Mouse (Mus musculus) midbrain, embryonic 11.5 days (tissue): ENCODE results near the gene Ccdc57. TPM values are rescaled to one million over a fixed set of nuclear protein-coding genes. Genes with fewer than 3 reads are reported as not detected.

Experiments used
- ATAC-seq: fragments of 200-750 bp; cut with Nextera tagmentation; 2 replicates; pipeline ENCODE4 v1.8.0; 2017; ENCODE audit warnings: moderate TSS enrichment, moderate library complexity; ENCODE audit not compliant: low FRiP score
- DNase-seq: peaks from one replicate; pipeline ENCODE4 v3.0.0; 2015; ENCODE audit warnings: low spot score; ENCODE audit errors: missing footprints
- H3K27ac ChIP-seq: fragments of 300-500 bp; sonication (generic); 2 replicates; pipeline ENCODE4 v1.5.1; 2014; ENCODE audit warnings: low read depth, low read length
- H3K27me3 ChIP-seq: fragments of 300-500 bp; sonication (generic); 2 replicates; pipeline ENCODE4 v1.6.1; 2014; ENCODE audit warnings: mild to moderate bottlenecking, low read length, moderate library complexity, mixed read lengths; ENCODE audit not compliant: control insufficient read depth, insufficient read depth
- H3K36me3 ChIP-seq: fragments of 300-500 bp; sonication (generic); 2 replicates; pipeline ENCODE4 v1.6.1; 2014; ENCODE audit warnings: mild to moderate bottlenecking, low read length, moderate library complexity, mixed read lengths; ENCODE audit not compliant: control insufficient read depth, insufficient read depth
- H3K4me1 ChIP-seq: fragments of 300-500 bp; sonication (generic); 2 replicates; pipeline ENCODE4 v1.6.1; 2014; ENCODE audit warnings: low read length; ENCODE audit not compliant: control insufficient read depth, insufficient read depth
- H3K4me2 ChIP-seq: fragments of 300-500 bp; sonication (generic); 2 replicates; pipeline ENCODE4 v1.6.1; 2014; ENCODE audit warnings: mild to moderate bottlenecking, moderate library complexity
- H3K4me3 ChIP-seq: fragments of 300-500 bp; sonication (generic); 2 replicates; pipeline ENCODE4 v1.5.1; 2014; ENCODE audit warnings: low read depth, low read length
- H3K9ac ChIP-seq: fragments of 300-500 bp; sonication (generic); 2 replicates; pipeline ENCODE4 v1.6.1; 2014; ENCODE audit warnings: low read length
- H3K9me3 ChIP-seq: fragments of 300-500 bp; sonication (generic); 2 replicates; pipeline ENCODE4 v1.6.1; 2016; ENCODE audit warnings: low read length; ENCODE audit not compliant: control insufficient read depth
- WGBS: fragments of 180-500 bp; shearing (Covaris S2); extraction: QIAGEN DNeasy Blood & Tissue Kit; methylation state at CpG from one replicate; pipeline ENCODE4 v1.1.7; 2014; 5-methylcytosine and 5-hydroxymethylcytosine counted together
- polyA plus RNA-seq: library from polyadenylated mRNA; unstranded; fragments of >200 nt; fragmentation: Nextera tagmentation; extraction: Ambion mirVana; gene quantifications from 2 replicates; pipeline ENCODE4 v1.2.1, GENCODE M21; 2014

Gene Ccdc57
- polyA plus RNA-seq, 1 experiment from 2014 or later, result 4.3 TPM

GRCm38 (mm10) chr11:120955701-120956100 lies 23.0 kb upstream of the Ccdc57 start:
- H3K4me1 ChIP-seq, result peaks cover 13% of the 10 kb centered on the region
- no peaks in the 10 kb centered on the region for H3K9me3 ChIP-seq
- H3K9ac ChIP-seq, result no peak overlapping the region
- no peak overlapping the region for H3K4me3 ChIP-seq
- no peak overlapping the region for H3K4me2 ChIP-seq
- H3K27ac ChIP-seq, result no peak overlapping the region
- peaks cover 10% of the 10 kb centered on the region; the same call in 1 of the 2 replicates for H3K36me3 ChIP-seq
- DNase-seq (no peak), ATAC-seq (no peak)
- 92% methylated on average over 8 of the region's 8 CpGs for WGBS
- H3K27me3 ChIP-seq, result no peaks in the 10 kb centered on the region

GRCm38 (mm10) chr11:120954936-120955335 lies 22.3 kb upstream of the Ccdc57 start:
- H3K36me3 ChIP-seq, result peaks cover 10% of the 10 kb centered on the region; the same call in 1 of the 2 replicates
- no peak overlapping the region for H3K27ac ChIP-seq
- H3K9ac ChIP-seq, result no peak overlapping the region
- ATAC-seq (no peak), DNase-seq (no peak)
- peaks cover 21% of the 10 kb centered on the region for H3K4me1 ChIP-seq
- H3K9me3 ChIP-seq, result no peaks in the 10 kb centered on the region
- peaks cover 2% of the 10 kb centered on the region; the same call in 1 of the 2 replicates for H3K27me3 ChIP-seq
- 86% methylated on average over 5 of the region's 5 CpGs for WGBS
- H3K4me3 ChIP-seq, result no peak overlapping the region
- no peak overlapping the region for H3K4me2 ChIP-seq

DNA sequence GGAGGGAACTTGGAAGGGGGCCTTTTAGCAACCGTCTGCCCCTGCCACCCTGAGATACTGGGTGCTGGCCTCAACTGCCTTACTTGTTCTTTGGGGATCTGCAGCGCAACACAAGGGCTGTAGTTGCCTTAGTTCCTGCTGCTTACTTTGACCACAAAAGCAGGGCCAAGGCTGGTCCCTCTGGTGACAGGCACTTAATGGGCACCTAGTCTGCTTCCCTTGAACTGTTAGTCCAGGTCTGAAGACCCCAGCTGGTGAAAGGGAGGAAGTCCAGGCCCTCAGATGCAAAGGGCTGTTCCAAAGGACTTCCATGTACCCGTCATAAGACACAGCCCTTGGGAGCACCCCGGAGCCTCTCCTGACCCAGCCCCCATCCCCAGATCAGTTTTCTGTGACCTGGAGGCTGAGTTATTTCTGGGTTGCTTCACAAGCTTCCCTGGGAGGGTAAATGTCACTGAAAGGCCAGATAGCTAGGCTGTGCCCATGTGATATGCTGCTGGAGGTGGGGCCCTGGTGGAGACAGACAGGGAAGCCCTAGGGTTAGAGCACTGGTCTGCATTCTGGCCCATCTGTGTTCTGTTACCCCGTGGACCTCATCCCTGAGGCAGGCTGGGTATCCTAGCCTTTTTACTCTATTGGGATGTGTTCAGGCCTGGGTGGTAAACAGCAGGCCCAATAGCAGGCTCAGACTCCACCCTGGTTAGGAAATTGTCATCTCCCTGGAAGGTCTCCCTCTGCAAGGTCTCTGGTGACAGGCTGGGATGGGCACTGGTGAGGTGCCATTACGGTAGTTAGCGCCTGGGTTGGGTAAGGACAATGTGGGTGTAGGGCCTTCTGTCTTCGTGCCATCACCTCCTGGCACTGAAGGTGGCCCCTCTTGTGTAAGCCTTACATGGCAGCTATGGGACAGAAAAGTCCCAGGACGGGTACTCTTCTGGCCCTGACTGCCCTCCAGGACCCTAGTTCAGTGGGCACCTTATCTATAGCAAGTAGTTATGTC lies 19.4 kb upstream of the Ccdc57 start:
- DNase-seq (no peak), ATAC-seq (no peak)
- Histone ChIP-seq H3K4me1 (peaks cover 30% of the 10 kb centered on the region), H3K27ac (no peak overlapping the region; the same call in 1 of the 2 replicates), H3K9me3 (no peaks in the 10 kb centered on the region), H3K27me3 (peaks cover 3% of the 10 kb centered on the region; the same call in 1 of the 2 replicates), H3K4me2 (peak overlapping the region; percentile 66), H3K9ac (peak overlapping the region; percentile 65; the same call in 1 of the 2 replicates), H3K36me3 (peaks cover 7% of the 10 kb centered on the region; the same call in 1 of the 2 replicates), H3K4me3 (peak overlapping the region; percentile 46)
- WGBS, result 84% methylated on average over 9 of the region's 9 CpGs

- Histone ChIP-seq H3K4me2 (peak overlapping the region; percentile 66), H3K27ac (peak overlapping the region; percentile 20; the same call in 1 of the 2 replicates), H3K27me3 (peaks cover 3% of the 10 kb centered on the region; the same call in 1 of the 2 replicates), H3K36me3 (peaks cover 6% of the 10 kb centered on the region; the same call in 1 of the 2 replicates), H3K9me3 (no peaks in the 10 kb centered on the region), H3K4me3 (peak overlapping the region; percentile 46), H3K4me1 (peaks cover 30% of the 10 kb centered on the region), H3K9ac (peak overlapping the region; percentile 65)
- 18% methylated on average over 8 of the region's 8 CpGs for WGBS
- ATAC-seq (peak; percentile 3; the same call in 1 of the 2 replicates), DNase-seq (no peak)
Observed at GRCm38 (mm10) chr11:120951237-120951636, 18.6 kb upstream of the Ccdc57 start.

- no peaks in the 10 kb centered on the region for H3K9me3 ChIP-seq
- peaks cover 30% of the 10 kb centered on the region for H3K4me1 ChIP-seq
- H3K36me3 ChIP-seq, result no peaks in the 10 kb centered on the region; the same call in 1 of the 2 replicates
- WGBS, result under 1% methylated on average over 39 of the region's 39 CpGs
- H3K4me3 ChIP-seq, result peak overlapping the region; percentile 46
- ATAC-seq, result peak; percentile 90
- peak overlapping the region; percentile 66 for H3K4me2 ChIP-seq
- peak overlapping the region; percentile 25 for H3K27ac ChIP-seq
- H3K27me3 ChIP-seq, result peaks cover 3% of the 10 kb centered on the region; the same call in 1 of the 2 replicates
- DNase-seq, result peak; percentile 99
- H3K9ac ChIP-seq, result peak overlapping the region; percentile 65
Observed at GRCm38 (mm10) chr11:120950281-120951202, 17.9 kb upstream of the Ccdc57 start.

DNA sequence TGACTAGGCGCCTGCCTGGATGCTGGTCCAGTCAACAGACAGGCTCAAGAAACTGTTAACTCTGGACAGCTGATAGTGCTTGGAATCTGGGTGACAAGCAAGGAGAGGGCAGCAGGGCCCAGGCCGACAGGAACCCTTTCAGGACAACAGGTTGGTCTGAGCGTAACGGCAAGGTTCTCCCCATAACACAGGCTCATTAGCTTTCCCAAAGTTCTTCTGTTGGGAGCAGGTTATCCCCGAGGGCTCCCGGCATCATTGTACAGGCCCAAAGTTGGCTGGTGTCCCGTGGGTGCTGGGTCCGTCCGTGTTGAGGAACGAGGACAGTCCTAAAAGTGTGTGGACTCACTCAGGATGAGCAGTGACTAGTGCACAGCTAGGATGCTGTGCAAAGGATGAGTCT lies 17.2 kb upstream of the Ccdc57 start:
- Histone ChIP-seq H3K9me3 (no peaks in the 10 kb centered on the region), H3K27me3 (peaks cover 3% of the 10 kb centered on the region; the same call in 1 of the 2 replicates), H3K36me3 (no peaks in the 10 kb centered on the region), H3K4me3 (peak overlapping the region; percentile 46), H3K9ac (peak overlapping the region; percentile 65), H3K4me1 (peaks cover 30% of the 10 kb centered on the region), H3K4me2 (peak overlapping the region; percentile 66), H3K27ac (no peak overlapping the region)
- WGBS, result 4% methylated on average over 10 of the region's 10 CpGs
- ATAC-seq (no peak), DNase-seq (peak; percentile 92)

DNA sequence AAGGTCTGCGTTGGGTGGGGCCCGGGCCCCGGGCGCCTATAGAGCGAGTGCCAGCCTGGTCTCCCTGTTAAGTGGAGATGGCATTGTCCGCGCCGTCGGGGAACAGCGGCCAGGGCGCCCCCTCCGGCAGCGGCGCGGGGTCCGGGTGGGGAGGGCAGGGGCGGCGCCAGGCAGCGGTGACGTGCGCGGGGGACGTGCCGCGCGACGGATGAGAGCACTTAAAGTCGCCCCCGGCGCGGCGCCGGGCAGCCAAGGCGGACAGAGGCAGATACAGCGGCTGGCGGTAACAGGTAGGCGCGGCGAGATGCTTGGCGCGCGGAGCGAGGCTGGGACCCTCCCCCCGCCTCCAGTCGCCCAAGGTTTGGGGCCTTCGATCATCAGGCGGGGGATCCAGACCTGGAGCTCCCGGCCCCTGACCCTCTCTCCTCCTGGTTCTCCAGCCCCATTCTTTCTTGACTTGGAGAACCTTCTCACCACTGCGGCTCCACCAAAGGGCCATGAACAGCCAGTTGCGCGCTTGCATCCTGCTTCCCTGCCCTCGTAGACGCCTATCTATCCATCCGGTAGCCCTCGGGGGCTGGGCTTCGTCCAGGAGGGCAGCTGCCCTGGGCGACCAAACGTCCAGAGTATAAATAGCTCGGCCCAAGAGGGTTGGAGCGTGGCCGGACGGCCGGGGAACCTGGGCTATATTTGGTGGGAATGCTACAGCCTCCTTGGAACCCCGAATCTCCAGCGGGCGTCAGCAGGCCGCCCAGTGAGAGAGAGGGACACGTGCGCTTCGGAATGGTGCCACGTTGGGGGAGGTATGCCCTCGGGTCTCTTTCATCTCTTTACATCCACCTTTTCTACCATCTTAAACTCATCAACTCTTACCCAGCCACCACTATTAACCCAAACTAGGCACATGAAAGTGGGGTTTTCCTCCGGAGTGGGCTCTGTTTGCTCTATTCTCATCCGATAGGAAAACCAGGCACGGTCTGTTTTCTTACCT lies 16.5 kb upstream of the Ccdc57 start:
- H3K27me3 ChIP-seq, result peaks cover 3% of the 10 kb centered on the region; the same call in 1 of the 2 replicates
- H3K27ac ChIP-seq, result no peak overlapping the region
- ATAC-seq, result peak; percentile 4; the same call in 1 of the 2 replicates
- 1% methylated on average over 70 of the region's 75 CpGs for WGBS
- H3K4me1 ChIP-seq, result peaks cover 30% of the 10 kb centered on the region
- H3K9me3 ChIP-seq, result no peaks in the 10 kb centered on the region
- peak overlapping the region; percentile 66 for H3K4me2 ChIP-seq
- H3K4me3 ChIP-seq, result peak overlapping the region; percentile 46
- no peaks in the 10 kb centered on the region for H3K36me3 ChIP-seq
- DNase-seq, result peak; percentile 95
- peak overlapping the region; percentile 65 for H3K9ac ChIP-seq
